Mouse (Mus musculus): Measurements from ENCODE around the gene 1700003F12Rik. TPM values are rescaled to one million over a fixed set of nuclear protein-coding genes. Genes with fewer than 3 reads are reported as not detected.

The 1700003F12Rik gene
- 0.42 and 0.50 TPM in 2 replicates for polyA plus RNA-seq (2014; fragmentation: Nextera tagmentation; extraction: Ambion mirVana)

DNA sequence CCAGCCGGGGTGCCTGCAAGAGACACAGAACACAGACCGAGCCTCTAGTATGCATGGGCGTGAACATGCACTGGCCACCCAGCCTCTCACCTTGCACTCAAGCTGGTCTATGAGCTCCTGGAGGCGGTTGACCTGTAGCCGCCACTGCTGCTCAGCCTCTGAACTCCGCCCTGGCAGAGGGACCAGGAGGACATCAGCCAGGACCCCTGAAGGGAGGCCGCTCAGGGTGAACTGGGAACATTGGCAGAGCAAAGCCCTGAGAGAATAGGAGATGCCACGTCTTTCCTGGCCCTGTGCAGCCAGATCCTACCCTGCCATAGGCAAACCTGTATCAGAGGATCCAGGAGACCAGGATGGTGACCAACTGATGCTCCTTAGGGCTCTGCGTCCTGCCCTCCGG, at the start of gene 1700003F12Rik:
1700003F12Rik (plus strand) TSS at position 375 of the 400 bp plus-strand sequence.
- Histone ChIP-seq H3K4me2 (ENCODE audit: low read length) (no peak within 1 kb of the TSS), H3K4me1 (ENCODE audit: control insufficient read depth in 2 of 2, insufficient read depth in 2 of 2, low read length in 2 of 2) (peaks cover 5 to 14% of the 10 kb centered on the region in 2 experiments), H3K4me3 (ENCODE audit: control insufficient read depth in 1 of 2, insufficient read depth in 1 of 2, low read depth in 1 of 2, low read length in 2 of 2) (no peak within 1 kb of the TSS), H3K9ac (ENCODE audit: low read length) (no peak within 1 kb of the TSS), H3K27me3 (ENCODE audit: control insufficient read depth, insufficient read depth, low read length) (peaks cover 19% of the 10 kb centered on the region), H3K9me3 (ENCODE audit: control insufficient read depth, low read length) (no peaks in the 10 kb centered on the region), H3K27ac (replicated peaks in 1 of 2; ENCODE audit: control insufficient read depth in 1 of 2, insufficient read depth in 1 of 2, low read depth in 2 of 2, low read length in 2 of 2) (no peak within 1 kb of the TSS), H3K36me3 (ENCODE audit: control insufficient read depth, insufficient read depth, low read length) (0 out of 2 replicates have a peak, but pooled peaks cover 6% of the 10 kb centered on the region)
- ATAC-seq (ENCODE audit: insufficient number of reproducible peaks, insufficient read depth, low FRiP score, low read depth), result no peak
- WGBS, result 90% methylated on average over 10 of the region's 10 CpGs

DNA sequence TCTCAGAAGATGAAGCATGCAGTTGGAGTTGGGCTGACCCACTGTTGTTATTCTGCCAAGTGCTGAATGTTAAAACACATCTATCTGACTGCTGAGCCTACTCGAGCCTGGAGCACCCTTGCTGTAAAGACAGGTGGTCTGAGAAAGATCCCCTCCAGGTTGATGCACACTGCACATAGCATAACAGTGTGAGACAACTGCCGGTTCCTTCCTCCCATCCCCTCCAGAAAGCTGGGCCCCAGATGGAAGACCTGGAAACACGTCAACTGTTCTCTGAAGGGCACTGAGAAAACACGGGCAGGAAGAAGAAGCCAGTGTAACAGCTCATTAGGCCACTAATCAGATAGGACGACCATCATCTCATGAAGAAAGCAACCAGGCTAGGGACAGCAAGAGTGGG, 48.3 kb upstream of the 1700003F12Rik start:
- H3K27ac ChIP-seq (replicated peaks in 1 of 2; ENCODE audit: control insufficient read depth in 1 of 2, insufficient read depth in 1 of 2, low read depth in 2 of 2, low read length in 2 of 2), result peak overlapping the region in 1 of 2 experiments; percentile 17; a peak in 2 of 4 replicates
- no peak overlapping the region for H3K9ac ChIP-seq (ENCODE audit: low read length)
- peaks cover 29% of the 10 kb centered on the region for H3K36me3 ChIP-seq (ENCODE audit: control insufficient read depth, insufficient read depth, low read length)
- no peaks in the 10 kb centered on the region for H3K27me3 ChIP-seq (ENCODE audit: control insufficient read depth, insufficient read depth, low read length)
- peaks cover 5 to 9% of the 10 kb centered on the region in 2 experiments for H3K4me1 ChIP-seq (ENCODE audit: control insufficient read depth in 2 of 2, insufficient read depth in 2 of 2, low read length in 2 of 2)
- no peak overlapping the region for H3K4me2 ChIP-seq (ENCODE audit: low read length)
- 30% methylated on average over 5 of the region's 5 CpGs for WGBS
- no peak overlapping the region for H3K4me3 ChIP-seq (ENCODE audit: control insufficient read depth in 1 of 2, insufficient read depth in 1 of 2, low read depth in 1 of 2, low read length in 2 of 2)
- H3K9me3 ChIP-seq (ENCODE audit: control insufficient read depth, low read length), result no peaks in the 10 kb centered on the region
- no peak for ATAC-seq (ENCODE audit: insufficient number of reproducible peaks, insufficient read depth, low FRiP score, low read depth)

DNA sequence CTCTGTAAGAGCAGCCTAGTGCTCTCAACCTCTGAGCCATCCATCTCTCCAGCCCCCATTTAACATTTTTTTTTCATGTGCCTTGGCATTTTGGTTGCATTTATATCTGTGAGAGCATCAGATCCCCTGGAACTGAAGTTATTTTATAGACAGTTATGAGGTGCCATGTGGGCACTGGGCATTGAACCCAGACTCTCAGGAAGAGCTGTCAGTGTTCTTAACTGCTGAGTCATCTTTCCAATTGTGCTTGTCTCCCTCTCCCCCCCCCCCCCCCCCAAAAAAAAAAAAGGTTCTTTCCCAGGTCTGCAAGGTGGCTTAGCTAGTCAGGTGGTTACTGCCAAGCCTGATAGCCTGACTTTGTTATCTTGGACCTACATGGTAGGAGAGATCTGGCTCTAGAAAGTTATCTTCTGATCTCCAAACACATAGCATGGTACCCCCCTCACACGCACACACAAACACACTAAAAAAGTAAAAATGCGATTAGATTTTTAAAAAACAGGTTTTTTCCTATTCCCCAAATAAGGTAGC, 47.1 kb upstream of the 1700003F12Rik start:
- H3K9ac ChIP-seq (ENCODE audit: low read length), result no peak overlapping the region
- peaks cover 41% of the 10 kb centered on the region for H3K36me3 ChIP-seq (ENCODE audit: control insufficient read depth, insufficient read depth, low read length)
- H3K9me3 ChIP-seq (ENCODE audit: control insufficient read depth, low read length), result no peaks in the 10 kb centered on the region
- no peak overlapping the region for H3K4me2 ChIP-seq (ENCODE audit: low read length)
- H3K27ac ChIP-seq (replicated peaks in 1 of 2; ENCODE audit: control insufficient read depth in 1 of 2, insufficient read depth in 1 of 2, low read depth in 2 of 2, low read length in 2 of 2), result no peak overlapping the region
- 90% methylated on average over 2 of the region's 2 CpGs for WGBS
- no peak overlapping the region for H3K4me3 ChIP-seq (ENCODE audit: control insufficient read depth in 1 of 2, insufficient read depth in 1 of 2, low read depth in 1 of 2, low read length in 2 of 2)
- peaks cover 5 to 9% of the 10 kb centered on the region in 2 experiments for H3K4me1 ChIP-seq (ENCODE audit: control insufficient read depth in 2 of 2, insufficient read depth in 2 of 2, low read length in 2 of 2)
- H3K27me3 ChIP-seq (ENCODE audit: control insufficient read depth, insufficient read depth, low read length), result no peaks in the 10 kb centered on the region
- no peak for ATAC-seq (ENCODE audit: insufficient number of reproducible peaks, insufficient read depth, low FRiP score, low read depth)

DNA sequence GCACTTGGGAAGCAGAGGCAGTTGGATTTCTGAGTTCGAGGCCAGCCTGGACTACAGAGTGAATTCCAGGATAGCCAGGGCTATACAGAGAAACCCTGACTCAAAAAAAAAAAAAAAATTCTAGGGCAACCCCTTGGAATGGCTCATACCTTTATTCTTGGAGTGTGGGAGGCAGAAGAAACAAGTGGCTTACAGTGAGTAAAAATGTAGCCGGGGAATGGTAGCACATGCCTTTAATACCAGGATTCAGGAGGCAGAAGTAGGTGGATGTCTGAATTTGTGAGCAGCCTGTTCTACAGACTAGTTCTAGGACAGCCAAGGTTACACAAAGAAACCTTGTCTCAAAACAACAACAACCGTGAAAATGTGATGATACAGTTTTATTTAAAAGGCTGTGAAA, 46.1 kb upstream of the 1700003F12Rik start:
- WGBS, result 88% methylated on average over 3 of the region's 3 CpGs
- H3K27ac ChIP-seq (replicated peaks in 1 of 2; ENCODE audit: control insufficient read depth in 1 of 2, insufficient read depth in 1 of 2, low read depth in 2 of 2, low read length in 2 of 2), result no peak overlapping the region
- H3K4me3 ChIP-seq (ENCODE audit: control insufficient read depth in 1 of 2, insufficient read depth in 1 of 2, low read depth in 1 of 2, low read length in 2 of 2), result no peak overlapping the region
- no peaks in the 10 kb centered on the region for H3K27me3 ChIP-seq (ENCODE audit: control insufficient read depth, insufficient read depth, low read length)
- H3K9me3 ChIP-seq (ENCODE audit: control insufficient read depth, low read length), result no peaks in the 10 kb centered on the region
- no peak overlapping the region for H3K9ac ChIP-seq (ENCODE audit: low read length)
- no peak overlapping the region for H3K4me2 ChIP-seq (ENCODE audit: low read length)
- H3K36me3 ChIP-seq (ENCODE audit: control insufficient read depth, insufficient read depth, low read length), result peaks cover 50% of the 10 kb centered on the region
- peaks cover 5 to 9% of the 10 kb centered on the region in 2 experiments for H3K4me1 ChIP-seq (ENCODE audit: control insufficient read depth in 2 of 2, insufficient read depth in 2 of 2, low read length in 2 of 2)
- ATAC-seq (ENCODE audit: insufficient number of reproducible peaks, insufficient read depth, low FRiP score, low read depth), result no peak

DNA sequence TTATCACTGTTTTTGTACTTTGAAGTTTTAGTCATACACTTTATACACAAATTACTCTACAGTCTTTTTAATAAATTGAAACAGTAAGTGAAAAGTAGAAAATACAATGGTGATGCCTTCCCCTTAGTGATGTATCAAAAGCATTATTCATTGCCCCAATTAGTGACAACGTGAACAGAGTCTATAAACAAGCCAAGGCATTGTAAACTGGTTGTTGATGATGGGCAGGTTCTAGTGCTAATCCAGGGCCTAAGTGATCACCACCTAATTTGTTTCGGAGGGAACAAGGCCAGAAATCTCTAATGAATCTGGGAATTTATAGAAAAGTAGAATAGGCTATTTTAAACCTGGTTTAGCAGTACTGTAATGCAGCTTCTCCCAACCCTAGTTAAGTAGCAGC, 39.8 kb upstream of the 1700003F12Rik start:
- Histone ChIP-seq H3K9ac (ENCODE audit: low read length) (no peak overlapping the region), H3K9me3 (ENCODE audit: control insufficient read depth, low read length) (no peaks in the 10 kb centered on the region), H3K36me3 (ENCODE audit: control insufficient read depth, insufficient read depth, low read length) (peaks cover 81% of the 10 kb centered on the region), H3K4me2 (ENCODE audit: low read length) (no peak overlapping the region), H3K4me3 (ENCODE audit: control insufficient read depth in 1 of 2, insufficient read depth in 1 of 2, low read depth in 1 of 2, low read length in 2 of 2) (no peak overlapping the region), H3K27me3 (ENCODE audit: control insufficient read depth, insufficient read depth, low read length) (no peaks in the 10 kb centered on the region), H3K27ac (replicated peaks in 1 of 2; ENCODE audit: control insufficient read depth in 1 of 2, insufficient read depth in 1 of 2, low read depth in 2 of 2, low read length in 2 of 2) (peak overlapping the region in 1 of 2 experiments; percentile 27; a peak in 1 of 4 replicates), H3K4me1 (ENCODE audit: control insufficient read depth in 2 of 2, insufficient read depth in 2 of 2, low read length in 2 of 2) (peaks cover 0 to 4% of the 10 kb centered on the region in 2 experiments; a peak in 2 of 4 replicates)
- WGBS, result 82% methylated on average over 2 of the region's 2 CpGs
- ATAC-seq (ENCODE audit: insufficient number of reproducible peaks, insufficient read depth, low FRiP score, low read depth), result no peak

DNA sequence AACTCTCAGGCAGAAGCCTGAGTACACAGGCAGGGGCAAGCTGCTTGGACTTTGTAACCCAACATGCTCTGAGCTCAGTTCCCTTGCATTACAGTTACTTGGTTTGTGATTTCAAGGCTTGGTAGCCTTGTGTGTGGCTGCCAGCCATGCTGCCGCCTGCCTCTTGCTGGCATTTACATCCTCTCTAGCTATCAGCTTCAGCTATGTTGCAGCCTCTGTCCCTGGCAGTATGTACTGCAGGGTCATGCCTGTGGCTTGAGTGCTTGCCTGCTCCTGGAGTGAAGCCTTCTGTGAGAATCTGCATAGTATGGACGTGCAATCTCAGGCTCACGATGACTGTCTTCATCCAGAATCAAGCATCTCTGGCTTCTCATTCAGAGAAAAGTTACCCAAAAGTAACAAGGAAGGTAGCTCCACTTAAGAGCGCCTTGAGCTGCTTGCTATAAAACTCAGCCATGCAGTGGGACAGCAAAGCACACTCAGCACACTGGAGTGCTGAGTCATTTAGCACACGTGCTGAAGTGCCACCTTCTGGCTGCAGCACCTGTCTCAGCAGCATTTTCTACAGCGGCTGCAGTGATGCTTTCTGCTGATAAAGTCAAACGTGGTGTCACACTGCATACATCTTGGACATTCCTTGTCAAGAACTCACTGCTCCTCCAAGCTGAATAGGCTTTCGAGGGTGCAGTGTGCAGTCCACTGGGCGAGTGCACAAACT, 39.2 kb upstream of the 1700003F12Rik start:
- Histone ChIP-seq H3K4me3 (ENCODE audit: control insufficient read depth in 1 of 2, insufficient read depth in 1 of 2, low read depth in 1 of 2, low read length in 2 of 2) (no peak overlapping the region), H3K4me1 (ENCODE audit: control insufficient read depth in 2 of 2, insufficient read depth in 2 of 2, low read length in 2 of 2) (peaks cover 0 to 4% of the 10 kb centered on the region in 2 experiments; a peak in 2 of 4 replicates), H3K27me3 (ENCODE audit: control insufficient read depth, insufficient read depth, low read length) (no peaks in the 10 kb centered on the region), H3K4me2 (ENCODE audit: low read length) (no peak overlapping the region), H3K36me3 (ENCODE audit: control insufficient read depth, insufficient read depth, low read length) (peaks cover 84% of the 10 kb centered on the region), H3K9me3 (ENCODE audit: control insufficient read depth, low read length) (no peaks in the 10 kb centered on the region), H3K9ac (ENCODE audit: low read length) (no peak overlapping the region), H3K27ac (replicated peaks in 1 of 2; ENCODE audit: control insufficient read depth in 1 of 2, insufficient read depth in 1 of 2, low read depth in 2 of 2, low read length in 2 of 2) (peak overlapping the region in 1 of 2 experiments; percentile 27; a peak in 1 of 4 replicates)
- ATAC-seq (ENCODE audit: insufficient number of reproducible peaks, insufficient read depth, low FRiP score, low read depth), result no peak
- 55% methylated on average over 9 of the region's 9 CpGs for WGBS

DNA sequence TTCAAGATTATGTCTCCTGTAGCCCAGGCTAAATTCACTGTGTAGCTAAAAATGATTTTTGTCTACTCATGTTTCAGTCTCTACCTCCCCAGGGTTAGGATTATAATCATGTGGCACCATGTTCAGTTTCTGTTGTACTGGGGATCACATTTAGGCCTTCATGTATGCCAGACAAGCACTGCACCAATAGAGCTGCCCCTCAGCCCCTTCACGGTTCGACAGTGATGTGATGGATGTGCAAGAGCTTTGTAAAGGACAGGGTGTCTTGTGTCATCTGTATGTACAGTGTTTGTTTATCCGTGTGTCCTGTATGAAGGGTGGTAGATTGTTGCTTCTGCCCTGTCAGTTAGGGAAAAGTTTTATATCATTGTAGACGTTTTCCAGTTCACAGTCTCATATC, 38.4 kb upstream of the 1700003F12Rik start:
- H3K27ac ChIP-seq (replicated peaks in 1 of 2; ENCODE audit: control insufficient read depth in 1 of 2, insufficient read depth in 1 of 2, low read depth in 2 of 2, low read length in 2 of 2), result no peak overlapping the region
- H3K4me1 ChIP-seq (ENCODE audit: control insufficient read depth in 2 of 2, insufficient read depth in 2 of 2, low read length in 2 of 2), result peaks cover 0 to 4% of the 10 kb centered on the region in 2 experiments; a peak in 2 of 4 replicates
- 88% methylated on average over 4 of the region's 4 CpGs for whole genome bisulfite sequencing
- H3K4me3 ChIP-seq (ENCODE audit: control insufficient read depth in 1 of 2, insufficient read depth in 1 of 2, low read depth in 1 of 2, low read length in 2 of 2), result no peak overlapping the region
- H3K27me3 ChIP-seq (ENCODE audit: control insufficient read depth, insufficient read depth, low read length), result no peaks in the 10 kb centered on the region
- no peak for ATAC-seq (ENCODE audit: insufficient number of reproducible peaks, insufficient read depth, low FRiP score, low read depth)
- no peaks in the 10 kb centered on the region for H3K9me3 ChIP-seq (ENCODE audit: control insufficient read depth, low read length)
- peaks cover 82% of the 10 kb centered on the region for H3K36me3 ChIP-seq (ENCODE audit: control insufficient read depth, insufficient read depth, low read length)
- no peak overlapping the region for H3K9ac ChIP-seq (ENCODE audit: low read length)
- no peak overlapping the region for H3K4me2 ChIP-seq (ENCODE audit: low read length)
